Mouse (Mus musculus): ENCODE measurements at regions not wholly inside any gene's neighbourhood (a gene's known extent, or its start where the extent isn't known, plus 50 kb on each side); places are given as distances from the start of the nearest gene placed in this dataset.
A peak's percentile ranks its signal among the peaks of the same experiment; 100 is the strongest.

GRCm38 (mm10) chr2:180404168-180404567, 51.9 kb upstream of the Slco4a1 start:
- no peak for DNase-seq

GRCm38 (mm10) chr2:180403621-180404020, 52.4 kb upstream of the Slco4a1 start:
- DNase-seq: no peak

GRCm38 (mm10) chr2:180402851-180403459, 53.1 kb upstream of the Slco4a1 start:
- DNase-seq: peak in 1 of 2 experiments; percentile 5

GRCm38 (mm10) chr2:180402433-180402832, 53.6 kb upstream of the Slco4a1 start:
- no peak for DNase-seq

- DNase-seq: peak in 1 of 2 experiments; percentile 7
Observed at GRCm38 (mm10) chr2:180401409-180402391, 54.3 kb upstream of the Slco4a1 start.

- peak in 1 of 2 experiments; percentile 6 for DNase-seq
Observed at GRCm38 (mm10) chr2:180400514-180401019, 55.5 kb upstream of the Slco4a1 start.

GRCm38 (mm10) chr2:180399651-180400513, 56.2 kb upstream of the Slco4a1 start:
- peak; percentile 60 to 67 for DNase-seq

GRCm38 (mm10) chr2:180398851-180399447, 57.1 kb upstream of the Slco4a1 start:
- DNase-seq: peak; percentile 32 to 36

- DNase-seq: peak; percentile 45 to 55
Observed at GRCm38 (mm10) chr2:180398481-180398754, 57.6 kb upstream of the Slco4a1 start.

GRCm38 (mm10) chr2:180397723-180398480, 58.1 kb upstream of the Slco4a1 start:
- peak; percentile 28 to 45 for DNase-seq

GRCm38 (mm10) chr2:180396664-180397377, 59.2 kb upstream of the Slco4a1 start:
- peak in 1 of 2 experiments; percentile 32 for DNase-seq

- peak in 1 of 2 experiments; percentile 7 for DNase-seq
Observed at GRCm38 (mm10) chr2:180396211-180396610, 59.8 kb upstream of the Slco4a1 start.

- DNase-seq: peak in 1 of 2 experiments; percentile 24
Observed at GRCm38 (mm10) chr2:180395279-180396034, 60.6 kb upstream of the Slco4a1 start.

GRCm38 (mm10) chr2:180392846-180393700, 58.6 kb upstream of the Gata5 start:
- DNase-seq: peak; percentile 58 to 81

GRCm38 (mm10) chr2:180392298-180392697, 57.8 kb upstream of the Gata5 start:
- DNase-seq: peak in 1 of 2 experiments; percentile 32

GRCm38 (mm10) chr2:180391349-180391748, 56.9 kb upstream of the Gata5 start:
- peak in 1 of 2 experiments; percentile 22 for DNase-seq

- peak; percentile 32 to 49 for DNase-seq
Observed at GRCm38 (mm10) chr2:180390216-180390996, 55.9 kb upstream of the Gata5 start.

- DNase-seq: no peak
Observed at GRCm38 (mm10) chr2:180389486-180389885, 55.0 kb upstream of the Gata5 start.
